Comparison of ENCODE assay signal across 25 mouse cellular contexts in the genomic region with DNA sequence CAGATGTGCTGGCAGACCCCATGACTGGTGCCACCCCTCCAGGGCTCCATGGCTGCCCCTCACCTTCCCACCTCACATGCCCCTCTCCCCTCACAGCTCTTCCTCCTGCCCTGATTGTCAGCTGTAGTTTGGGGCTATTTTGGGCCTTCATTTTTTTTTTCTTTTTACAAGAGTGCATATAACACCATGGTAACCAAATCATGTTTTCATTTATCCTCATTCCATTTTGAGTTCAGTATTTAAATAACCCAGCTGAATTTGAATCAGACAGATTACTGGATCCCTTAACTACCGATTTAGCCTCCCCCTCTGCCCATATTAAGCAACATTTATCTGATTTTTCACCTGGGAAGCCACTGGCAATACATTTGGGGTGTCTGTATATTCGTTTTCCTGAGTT. TPM values are rescaled to one million over a fixed set of nuclear protein-coding genes. Genes with fewer than 3 reads are reported as not detected.
DNase-seq lines count a peak whose midpoint lies in the region; ATAC-seq and TF ChIP-seq lines count a peak whose summit lies in the region.
"Had no signal": no experiment of that assay in that cellular context is flagged by ENCODE, and none has a peak within 500 bp of the region (broad histone marks: within the 10 kb centered on the region; RNA-seq: fewer than 3 reads in every experiment).

No protein-coding gene starts in this region.

- no peak for DNase-seq in forebrain, embryonic 10.5 days (ENCODE audit: extremely low spot score, low spot score)
- no peak for DNase-seq in forebrain, embryonic 14.5 days (ENCODE audit: low spot score)
- no peak for DNase-seq in heart, postnatal 36 days
- no peak for DNase-seq in midbrain, embryonic 11.5 days (ENCODE audit: low spot score, missing footprints)
- DNase-seq in embryo, embryonic 9.5 days (ENCODE audit: extremely low spot score): no peak
- DNase-seq: adrenal gland, postnatal 10 days; cerebellum, adult 2 months; cerebellum, postnatal 25 days; embryo, embryonic 11 days; gastrocnemius, postnatal 36 days; heart, adult 2 months; heart, postnatal 10 days; kidney, adult 18-20 months; kidney, postnatal 4 days; liver; lung, postnatal 4 days; thymus, postnatal 25 days had no signal

- 77% methylated on average over 2 of the region's 2 CpGs for WGBS in forebrain, embryonic 10.5 days
- 64% methylated on average over 2 of the region's 2 CpGs for WGBS in forebrain, embryonic 14.5 days
- 61% methylated on average over 2 of the region's 2 CpGs for WGBS in heart, embryonic 13.5 days
- WGBS in midbrain, embryonic 12.5 days: 77% methylated on average over 2 of the region's 2 CpGs
- 75% methylated on average over 2 of the region's 2 CpGs for WGBS in midbrain, embryonic 11.5 days
- 45% methylated on average over 2 of the region's 2 CpGs for WGBS in olfactory bulb, adult 2 months

- H3K9me3 ChIP-seq in forebrain, embryonic 10.5 days: no peaks in the 10 kb centered on the region
- H3K9me3 ChIP-seq in forebrain, embryonic 14.5 days (replicated peaks; ENCODE audit: control insufficient read depth, low read length): no peaks in the 10 kb centered on the region
- no peaks in the 10 kb centered on the region for H3K9me3 ChIP-seq in heart, embryonic 13.5 days
- no peaks in the 10 kb centered on the region for H3K9me3 ChIP-seq in midbrain, embryonic 12.5 days
- H3K9me3 ChIP-seq in midbrain, embryonic 11.5 days (ENCODE audit: control insufficient read depth, low read length): no peaks in the 10 kb centered on the region
- H3K9me3 ChIP-seq: embryonic facial prominence, embryonic 15.5 days; hindbrain, embryonic 13.5 days; limb, embryonic 10.5 days; liver, embryonic 15.5 days had no signal

- no peak overlapping the region for H3K9ac ChIP-seq in forebrain, embryonic 14.5 days (ENCODE audit: low read length)
- no peak overlapping the region for H3K9ac ChIP-seq in heart, embryonic 13.5 days
- H3K9ac ChIP-seq in midbrain, embryonic 12.5 days (replicated peaks): no peak overlapping the region
- no peak overlapping the region for H3K9ac ChIP-seq in midbrain, embryonic 11.5 days (ENCODE audit: low read length)
- H3K9ac ChIP-seq: embryonic facial prominence, embryonic 15.5 days; hindbrain, embryonic 13.5 days; liver, embryonic 15.5 days had no signal

- H3K4me1 ChIP-seq in forebrain, embryonic 10.5 days: peaks cover 14% of the 10 kb centered on the region
- H3K4me1 ChIP-seq in forebrain, embryonic 14.5 days (ENCODE audit: control insufficient read depth, insufficient read depth, low read length): no peaks in the 10 kb centered on the region
- peaks cover 50% of the 10 kb centered on the region for H3K4me1 ChIP-seq in heart, embryonic 13.5 days
- peaks cover 14% of the 10 kb centered on the region for H3K4me1 ChIP-seq in midbrain, embryonic 12.5 days
- peaks cover 3% of the 10 kb centered on the region for H3K4me1 ChIP-seq in midbrain, embryonic 11.5 days (ENCODE audit: control insufficient read depth, insufficient read depth, low read length)
- peaks cover 44% of the 10 kb centered on the region for H3K4me1 ChIP-seq in olfactory bulb, adult 2 months (ENCODE audit: control insufficient read depth, insufficient read depth, low read length)
- H3K4me1 ChIP-seq: limb, embryonic 10.5 days; liver, embryonic 15.5 days had no signal

- no peak for TF ChIP-seq CTCF in olfactory bulb, adult 2 months (IDR thresholded peaks at IDR 0.05; ENCODE audit: insufficient read depth, low read depth, low read length)

- no peaks in the 10 kb centered on the region for H3K36me3 ChIP-seq in forebrain, embryonic 10.5 days (replicated peaks)
- H3K36me3 ChIP-seq in forebrain, embryonic 14.5 days (ENCODE audit: control insufficient read depth, insufficient read depth, low read length): no peaks in the 10 kb centered on the region
- peaks cover 20% of the 10 kb centered on the region for H3K36me3 ChIP-seq in heart, embryonic 13.5 days
- no peaks in the 10 kb centered on the region for H3K36me3 ChIP-seq in midbrain, embryonic 12.5 days
- no peaks in the 10 kb centered on the region for H3K36me3 ChIP-seq in midbrain, embryonic 11.5 days (ENCODE audit: control insufficient read depth, insufficient read depth, low read length)
- H3K36me3 ChIP-seq: hindbrain, embryonic 13.5 days; limb, embryonic 10.5 days; liver, embryonic 15.5 days had no signal

- ATAC-seq in forebrain, embryonic 14.5 days: no peak
- no peak for ATAC-seq in heart, embryonic 13.5 days (ENCODE audit: extremely low read depth, insufficient number of reproducible peaks, low FRiP score, low TSS enrichment)
- no peak for ATAC-seq in midbrain, embryonic 12.5 days (ENCODE audit: low FRiP score, low read depth)
- ATAC-seq in midbrain, embryonic 11.5 days (ENCODE audit: low FRiP score): no peak
- ATAC-seq: inflammation-experienced regulatory T-cells, adult 6 months had no signal

- intact Hi-C loops in heart, postnatal 36 days (cut with DNase I): no loop called here

- H3K4me3 ChIP-seq in forebrain, embryonic 10.5 days: no peak overlapping the region
- no peak overlapping the region for H3K4me3 ChIP-seq in forebrain, embryonic 14.5 days (ENCODE audit: low read depth, low read length)
- no peak overlapping the region for H3K4me3 ChIP-seq in heart, embryonic 13.5 days
- H3K4me3 ChIP-seq in midbrain, embryonic 12.5 days: no peak overlapping the region
- no peak overlapping the region for H3K4me3 ChIP-seq in midbrain, embryonic 11.5 days (ENCODE audit: low read depth, low read length)
- H3K4me3 ChIP-seq in olfactory bulb, adult 2 months (ENCODE audit: insufficient read depth, low read depth, low read length): no peak overlapping the region
- H3K4me3 ChIP-seq: embryonic facial prominence, embryonic 15.5 days; heart, adult 2 months; hindbrain, embryonic 13.5 days; limb, embryonic 10.5 days; liver, embryonic 15.5 days had no signal

- no peaks in the 10 kb centered on the region for H3K27me3 ChIP-seq in forebrain, embryonic 10.5 days (ENCODE audit: poor library complexity, severe bottlenecking)
- no peaks in the 10 kb centered on the region for H3K27me3 ChIP-seq in forebrain, embryonic 14.5 days (replicated peaks; ENCODE audit: control insufficient read depth, insufficient read depth, low read length)
- H3K27me3 ChIP-seq in heart, embryonic 13.5 days (replicated peaks): no peaks in the 10 kb centered on the region
- no peaks in the 10 kb centered on the region for H3K27me3 ChIP-seq in midbrain, embryonic 12.5 days
- no peaks in the 10 kb centered on the region for H3K27me3 ChIP-seq in midbrain, embryonic 11.5 days (ENCODE audit: control insufficient read depth, insufficient read depth, low read length)
- H3K27me3 ChIP-seq: embryonic facial prominence, embryonic 15.5 days; hindbrain, embryonic 13.5 days; liver, embryonic 15.5 days had no signal

- no peak for TF ChIP-seq POLR2A in olfactory bulb, adult 2 months (IDR thresholded peaks at IDR 0.05; ENCODE audit: insufficient read depth, low read depth, low read length)

- H3K27ac ChIP-seq in forebrain, embryonic 10.5 days: peak overlapping the region; percentile 35
- H3K27ac ChIP-seq in forebrain, embryonic 14.5 days (ENCODE audit: low read depth, low read length): no peak overlapping the region
- H3K27ac ChIP-seq in heart, embryonic 13.5 days (replicated peaks): peak overlapping the region; percentile 46
- H3K27ac ChIP-seq in midbrain, embryonic 12.5 days (replicated peaks): 0 out of 2 replicates have a peak overlapping the region, but pooled peaks have one; percentile 20
- no peak overlapping the region for H3K27ac ChIP-seq in midbrain, embryonic 11.5 days (ENCODE audit: low read depth, low read length)
- H3K27ac ChIP-seq in olfactory bulb, adult 2 months (ENCODE audit: insufficient read depth, low read depth, low read length): peak overlapping the region; percentile 35
- H3K27ac ChIP-seq: embryonic facial prominence, embryonic 15.5 days; heart, adult 2 months; hindbrain, embryonic 13.5 days; limb, embryonic 10.5 days; liver, embryonic 15.5 days had no signal

- H3K4me2 ChIP-seq in forebrain, embryonic 14.5 days (ENCODE audit: low read length): no peak overlapping the region
- H3K4me2 ChIP-seq in heart, embryonic 13.5 days: no peak overlapping the region
- no peak overlapping the region for H3K4me2 ChIP-seq in midbrain, embryonic 12.5 days (replicated peaks)
- H3K4me2 ChIP-seq in midbrain, embryonic 11.5 days: no peak overlapping the region
- H3K4me2 ChIP-seq: embryonic facial prominence, embryonic 15.5 days; hindbrain, embryonic 13.5 days; liver, embryonic 15.5 days had no signal

RNA-seq across cellular contexts. Expression of a gene that starts 54.5 kb away (rescaled TPM):
- 57.2 and 59.1 TPM in 2 replicates for polyA plus RNA-seq in forebrain, embryonic 10.5 days (2016; fragmentation: Nextera tagmentation; extraction: Ambion mirVana)
- 58.3 and 74.7 TPM in 2 replicates for polyA plus RNA-seq in forebrain, embryonic 14.5 days (2014; fragmentation: Nextera tagmentation; extraction: Ambion mirVana)
- polyA plus RNA-seq in heart, embryonic 13.5 days (2015; fragmentation: Nextera tagmentation; extraction: Ambion mirVana): 32.9 and 34.6 TPM in 2 replicates
- total RNA-seq in heart, postnatal 36 days (2021): under 1 TPM; 0.33 to 0.42 TPM
- 54.3 and 56.0 TPM in 2 replicates for polyA plus RNA-seq in midbrain, embryonic 12.5 days (2016; fragmentation: Nextera tagmentation; extraction: Ambion mirVana)
- polyA plus RNA-seq in midbrain, embryonic 11.5 days (2014; fragmentation: Nextera tagmentation; extraction: Ambion mirVana): 52.9 and 55.2 TPM in 2 replicates
- polyA plus RNA-seq in olfactory bulb, adult 2 months (2012; ENCODE audit: insufficient read depth, insufficient read length, low replicate concordance, missing spikeins): not detected in 2 replicates

Comparison
In these comparisons a context has a peak if more than half of its experiments do, and no peak if none do; other contexts are left out.
1. H3K27ac ChIP-seq: peak in forebrain, embryonic 10.5 days (single experiment), heart, embryonic 13.5 days (single experiment), midbrain, embryonic 12.5 days (single experiment) and olfactory bulb, adult 2 months (single experiment); none in forebrain, embryonic 14.5 days (single experiment) and midbrain, embryonic 11.5 days (single experiment).
2. RNA of a gene that starts 54.5 kb away (polyA plus RNA-seq): 57.2 to 59.1 TPM in forebrain, embryonic 10.5 days, 58.3 to 74.7 TPM in forebrain, embryonic 14.5 days, 54.3 to 56.0 TPM in midbrain, embryonic 12.5 days, 52.9 to 55.2 TPM in midbrain, embryonic 11.5 days and 32.9 to 34.6 TPM in heart, embryonic 13.5 days; not detected in olfactory bulb, adult 2 months; every median in the first group is over 10 times any median in the second.